Mouse (Mus musculus) MEL (cell line): ENCODE data around the gene Zfp113.

ENCODE experiments used
- EP300 ChIP-seq, 2 experiments: IDR thresholded peaks; 2 replicates each; pipeline ENCODE4 v1.6.1; 2011; ENCODE audit warnings: improper control_type of control experiment in 2 of 2, low read length in 2 of 2, low read depth in 1 of 2, mild to moderate bottlenecking in 1 of 2
- MAX ChIP-seq: IDR thresholded peaks from 2 replicates; pipeline ENCODE4 v1.6.1; 2011; ENCODE audit warnings: low read length, improper control_type of control experiment
- POLR2A ChIP-seq, 2 experiments: IDR thresholded peaks; 2 replicates each; pipeline ENCODE4 v1.6.1; 2011 to 2012; ENCODE audit warnings: low read length in 2 of 2, mild to moderate bottlenecking in 2 of 2, control low read depth in 1 of 2, improper control_type of control experiment in 1 of 2, low read depth in 1 of 2, moderate library complexity in 1 of 2; ENCODE audit not compliant: control insufficient read depth in 1 of 2, insufficient read depth in 1 of 2, poor library complexity in 1 of 2
- TAL1 ChIP-seq: IDR thresholded peaks from 2 replicates; pipeline ENCODE4 v1.6.1; 2012; ENCODE audit warnings: mild to moderate bottlenecking, inconsistent platforms, low read length, moderate library complexity, mixed read lengths
- TBP ChIP-seq: IDR thresholded peaks from 2 replicates; pipeline ENCODE4 v1.8.0; 2011; ENCODE audit warnings: low read depth, low read length, improper control_type of control experiment
- USF1 ChIP-seq: IDR thresholded peaks from 2 replicates; pipeline ENCODE4 v1.6.1; 2014; ENCODE audit warnings: low read depth, mild to moderate bottlenecking, inconsistent platforms, low read length, improper control_type of control experiment, moderate library complexity
- ZNF384 ChIP-seq: IDR thresholded peaks from 2 replicates; pipeline ENCODE4 v1.6.1; 2012; ENCODE audit warnings: low read depth, mild to moderate bottlenecking, inconsistent platforms, low read length, improper control_type of control experiment

GRCm38 (mm10) chr5:138202086-138202485 is 46.5 kb upstream of the Zfp113 start:
- TF ChIP-seq MAX (no peak), USF1 (no peak), EP300 (IDR thresholded peaks at IDR 0.05; ENCODE audit: low read depth in 1 of 2, low read length in 2 of 2) (no peak), TBP (no peak), TAL1 (no peak), ZNF384 (no peak), POLR2A (IDR thresholded peaks at IDR 0.05; ENCODE audit: control insufficient read depth in 1 of 2, insufficient read depth in 1 of 2, low read depth in 1 of 2, low read length in 2 of 2, poor library complexity in 1 of 2) (no peak)
